Mouse (Mus musculus) neural tube, embryonic 13.5 days (tissue): ENCODE results near the gene Tprgl. TPM values are rescaled to one million over a fixed set of nuclear protein-coding genes. Genes with fewer than 3 reads are reported as not detected.

Experiments used
- ATAC-seq: fragments of 200-750 bp; cut with Nextera tagmentation; 2 replicates; pipeline ENCODE4 v1.8.0; 2017; ENCODE audit warnings: low read depth, mild to moderate bottlenecking, moderate TSS enrichment, moderate library complexity
- H3K27ac ChIP-seq: fragments of 300-500 bp; sonication (generic); replicated peaks from 2 replicates; pipeline ENCODE4 v1.5.1; 2015; ENCODE audit warnings: moderate library complexity, mild to moderate bottlenecking, inconsistent platforms
- H3K27me3 ChIP-seq: fragments of 300-500 bp; sonication (generic); 2 replicates; pipeline ENCODE4 v1.6.1; 2015; ENCODE audit warnings: mild to moderate bottlenecking, inconsistent platforms
- H3K36me3 ChIP-seq: fragments of 300-500 bp; sonication (generic); 2 replicates; pipeline ENCODE4 v1.6.1; 2015; ENCODE audit warnings: mild to moderate bottlenecking, inconsistent platforms
- H3K4me1 ChIP-seq: fragments of 300-500 bp; sonication (generic); replicated peaks from 2 replicates; pipeline ENCODE4 v1.6.1; 2015; ENCODE audit warnings: inconsistent platforms
- H3K4me2 ChIP-seq: fragments of 300-500 bp; sonication (generic); 2 replicates; pipeline ENCODE4 v1.6.1; 2015; ENCODE audit warnings: inconsistent platforms, mild to moderate bottlenecking, moderate library complexity
- H3K4me3 ChIP-seq: fragments of 300-500 bp; sonication (generic); 2 replicates; pipeline ENCODE4 v1.5.1; 2015; ENCODE audit warnings: mild to moderate bottlenecking, inconsistent platforms
- H3K9ac ChIP-seq: fragments of 300-500 bp; sonication (generic); 2 replicates; pipeline ENCODE4 v1.6.1; 2015; ENCODE audit warnings: moderate library complexity, mild to moderate bottlenecking, inconsistent platforms
- H3K9me3 ChIP-seq: fragments of 300-500 bp; sonication (generic); 2 replicates; pipeline ENCODE4 v1.6.1; 2016; ENCODE audit warnings: inconsistent platforms
- WGBS: fragments of 180-500 bp; shearing (Covaris S2); methylation state at CpG from one replicate; pipeline ENCODE4 v1.1.7; 2015; 5-methylcytosine and 5-hydroxymethylcytosine counted together
- polyA plus RNA-seq: library from polyadenylated mRNA; unstranded; fragments of >200 nt; fragmentation: Nextera tagmentation; extraction: Ambion mirVana; gene quantifications from 2 replicates; pipeline ENCODE4 v1.2.1, GENCODE M21; 2015

Gene Tprgl
- polyA plus RNA-seq, 1 experiment from 2014 or later, result 191 TPM

- 75% methylated on average over 4 of the region's 4 CpGs for WGBS
- no peaks in the 10 kb centered on the region for H3K9me3 ChIP-seq
- H3K27ac ChIP-seq, result no peak overlapping the region
- H3K9ac ChIP-seq, result no peak overlapping the region
- H3K4me2 ChIP-seq, result no peak overlapping the region
- peaks cover 72% of the 10 kb centered on the region for H3K27me3 ChIP-seq
- H3K4me1 ChIP-seq, result peaks cover 8% of the 10 kb centered on the region
- ATAC-seq, result no peak
- no peaks in the 10 kb centered on the region for H3K36me3 ChIP-seq
- H3K4me3 ChIP-seq, result no peak overlapping the region
These were observed 25.7 kb downstream of the Tprgl start for GRCm38 (mm10) chr4:154134803-154135202.

- H3K4me2 ChIP-seq, result no peak overlapping the region
- no peak overlapping the region for H3K27ac ChIP-seq
- H3K4me3 ChIP-seq, result no peak overlapping the region
- WGBS, result 89% methylated on average over 4 of the region's 4 CpGs
- no peak overlapping the region for H3K9ac ChIP-seq
- ATAC-seq, result no peak
- no peaks in the 10 kb centered on the region for H3K4me1 ChIP-seq
- H3K27me3 ChIP-seq, result peaks cover 50% of the 10 kb centered on the region
- no peaks in the 10 kb centered on the region for H3K36me3 ChIP-seq
- H3K9me3 ChIP-seq, result no peaks in the 10 kb centered on the region
These were observed 28.6 kb downstream of the Tprgl start for GRCm38 (mm10) chr4:154131894-154132293.

- Histone ChIP-seq H3K9ac (no peak overlapping the region), H3K36me3 (no peaks in the 10 kb centered on the region), H3K27me3 (peaks cover 31% of the 10 kb centered on the region), H3K4me2 (no peak overlapping the region), H3K4me3 (no peak overlapping the region), H3K4me1 (no peaks in the 10 kb centered on the region), H3K27ac (no peak overlapping the region), H3K9me3 (no peaks in the 10 kb centered on the region)
- no peak for ATAC-seq
These were observed 30.5 kb downstream of the Tprgl start for GRCm38 (mm10) chr4:154129950-154130349.

GRCm38 (mm10) chr4:154127273-154127672, 33.2 kb downstream of the Tprgl start:
- H3K9ac ChIP-seq, result no peak overlapping the region
- no peaks in the 10 kb centered on the region for H3K4me1 ChIP-seq
- H3K4me3 ChIP-seq, result no peak overlapping the region
- H3K36me3 ChIP-seq, result no peaks in the 10 kb centered on the region
- H3K27me3 ChIP-seq, result peaks cover 16% of the 10 kb centered on the region
- no peak overlapping the region for H3K4me2 ChIP-seq
- no peaks in the 10 kb centered on the region for H3K9me3 ChIP-seq
- WGBS, result 73% methylated on average over 3 of the region's 3 CpGs
- no peak for ATAC-seq
- no peak overlapping the region for H3K27ac ChIP-seq

- Histone ChIP-seq H3K9ac (no peak overlapping the region), H3K27me3 (peaks cover 14% of the 10 kb centered on the region), H3K9me3 (no peaks in the 10 kb centered on the region), H3K4me2 (no peak overlapping the region), H3K4me1 (no peaks in the 10 kb centered on the region), H3K27ac (no peak overlapping the region), H3K36me3 (no peaks in the 10 kb centered on the region), H3K4me3 (no peak overlapping the region)
- ATAC-seq, result no peak
- 66% methylated on average over 5 of the region's 5 CpGs for WGBS
These were observed 35.3 kb downstream of the Tprgl start for GRCm38 (mm10) chr4:154125202-154125601.

GRCm38 (mm10) chr4:154123553-154123952, 36.9 kb downstream of the Tprgl start:
- no peak overlapping the region for H3K4me3 ChIP-seq
- H3K4me1 ChIP-seq, result no peaks in the 10 kb centered on the region
- H3K9me3 ChIP-seq, result no peaks in the 10 kb centered on the region
- 87% methylated on average over 6 of the region's 6 CpGs for WGBS
- ATAC-seq, result no peak
- no peaks in the 10 kb centered on the region for H3K36me3 ChIP-seq
- H3K27ac ChIP-seq, result no peak overlapping the region
- H3K4me2 ChIP-seq, result no peak overlapping the region
- H3K9ac ChIP-seq, result no peak overlapping the region
- peaks cover 8% of the 10 kb centered on the region for H3K27me3 ChIP-seq

- H3K27ac ChIP-seq, result no peak overlapping the region
- WGBS, result 74% methylated on average over 7 of the region's 7 CpGs
These were observed 38.1 kb downstream of the Tprgl start for GRCm38 (mm10) chr4:154122374-154122773.

GRCm38 (mm10) chr4:154121800-154122199, 38.7 kb downstream of the Tprgl start:
- ATAC-seq, result no peak
- Histone ChIP-seq H3K4me2 (no peak overlapping the region), H3K4me3 (no peak overlapping the region), H3K9me3 (no peaks in the 10 kb centered on the region), H3K27me3 (peaks cover 3% of the 10 kb centered on the region), H3K27ac (no peak overlapping the region), H3K9ac (no peak overlapping the region), H3K36me3 (no peaks in the 10 kb centered on the region), H3K4me1 (no peaks in the 10 kb centered on the region)
- 82% methylated on average over 11 of the region's 11 CpGs for WGBS

More at GRCm38 (mm10) chr4:154122374-154122773, 38.1 kb downstream of the Tprgl start:
- ATAC-seq, result no peak
- Histone ChIP-seq H3K9me3 (no peaks in the 10 kb centered on the region), H3K4me2 (no peak overlapping the region), H3K27me3 (peaks cover 3% of the 10 kb centered on the region), H3K4me3 (no peak overlapping the region), H3K9ac (no peak overlapping the region), H3K36me3 (no peaks in the 10 kb centered on the region), H3K4me1 (no peaks in the 10 kb centered on the region)

- Histone ChIP-seq H3K36me3 (no peaks in the 10 kb centered on the region), H3K9ac (no peak overlapping the region), H3K27ac (no peak overlapping the region), H3K4me3 (no peak overlapping the region), H3K27me3 (peaks cover 1% of the 10 kb centered on the region), H3K4me1 (no peaks in the 10 kb centered on the region), H3K9me3 (no peaks in the 10 kb centered on the region), H3K4me2 (no peak overlapping the region)
- ATAC-seq, result no peak
- 84% methylated on average over 9 of the region's 9 CpGs for WGBS
These were observed 41.3 kb downstream of the Tprgl start for GRCm38 (mm10) chr4:154119208-154119607.

- Histone ChIP-seq H3K27ac (no peak overlapping the region), H3K9me3 (no peaks in the 10 kb centered on the region), H3K4me3 (no peak overlapping the region), H3K9ac (no peak overlapping the region), H3K36me3 (no peaks in the 10 kb centered on the region), H3K4me2 (no peak overlapping the region), H3K4me1 (no peaks in the 10 kb centered on the region), H3K27me3 (no peaks in the 10 kb centered on the region; the same call in none of the 2 replicates)
- WGBS, result 68% methylated on average over 9 of the region's 9 CpGs
- no peak for ATAC-seq
These were observed 41.7 kb downstream of the Tprgl start for GRCm38 (mm10) chr4:154118782-154119181.

GRCm38 (mm10) chr4:154116421-154116820, 44.0 kb downstream of the Tprgl start:
- Histone ChIP-seq H3K4me2 (no peak overlapping the region), H3K27ac (no peak overlapping the region), H3K4me3 (no peak overlapping the region), H3K27me3 (peaks cover 3% of the 10 kb centered on the region; the same call in 1 of the 2 replicates), H3K9ac (no peak overlapping the region), H3K9me3 (no peaks in the 10 kb centered on the region), H3K36me3 (no peaks in the 10 kb centered on the region), H3K4me1 (no peaks in the 10 kb centered on the region)
- 39% methylated on average over 7 of the region's 7 CpGs for WGBS
- ATAC-seq, result no peak

- no peaks in the 10 kb centered on the region for H3K9me3 ChIP-seq
- ATAC-seq, result no peak
- no peaks in the 10 kb centered on the region for H3K36me3 ChIP-seq
- WGBS, result 81% methylated on average over 11 of the region's 11 CpGs
- H3K4me3 ChIP-seq, result no peak overlapping the region
- H3K27ac ChIP-seq, result no peak overlapping the region
- no peak overlapping the region for H3K9ac ChIP-seq
- H3K27me3 ChIP-seq, result peaks cover 27% of the 10 kb centered on the region
- H3K4me2 ChIP-seq, result no peak overlapping the region
- H3K4me1 ChIP-seq, result peaks cover 4% of the 10 kb centered on the region
These were observed 50.6 kb downstream of the Tprgl start for GRCm38 (mm10) chr4:154109850-154110243.

- no peak overlapping the region for H3K4me2 ChIP-seq
- H3K4me3 ChIP-seq, result no peak overlapping the region
- 54% methylated on average over 18 of the region's 18 CpGs for WGBS
- no peak overlapping the region for H3K9ac ChIP-seq
- H3K36me3 ChIP-seq, result no peaks in the 10 kb centered on the region
- no peak for ATAC-seq
- no peak overlapping the region for H3K27ac ChIP-seq
- H3K27me3 ChIP-seq, result peaks cover 32% of the 10 kb centered on the region
- no peaks in the 10 kb centered on the region for H3K9me3 ChIP-seq
- H3K4me1 ChIP-seq, result peaks cover 4% of the 10 kb centered on the region
These were observed 51.1 kb downstream of the Tprgl start for GRCm38 (mm10) chr4:154109216-154109849.
